Mouse (Mus musculus) liver, adult (tissue): ENCODE measurements at regions not wholly inside any gene's neighbourhood (a gene's known extent, or its start where the extent isn't known, plus 50 kb on each side); places are given as distances from the start of the nearest gene placed in this dataset.

Experiments used
- GATA4 ChIP-seq: IDR thresholded peaks from 2 replicates; pipeline ENCODE4 v1.6.1; 2014; ENCODE audit warnings: mild to moderate bottlenecking, low read length; ENCODE audit not compliant: insufficient replicate concordance

DNA sequence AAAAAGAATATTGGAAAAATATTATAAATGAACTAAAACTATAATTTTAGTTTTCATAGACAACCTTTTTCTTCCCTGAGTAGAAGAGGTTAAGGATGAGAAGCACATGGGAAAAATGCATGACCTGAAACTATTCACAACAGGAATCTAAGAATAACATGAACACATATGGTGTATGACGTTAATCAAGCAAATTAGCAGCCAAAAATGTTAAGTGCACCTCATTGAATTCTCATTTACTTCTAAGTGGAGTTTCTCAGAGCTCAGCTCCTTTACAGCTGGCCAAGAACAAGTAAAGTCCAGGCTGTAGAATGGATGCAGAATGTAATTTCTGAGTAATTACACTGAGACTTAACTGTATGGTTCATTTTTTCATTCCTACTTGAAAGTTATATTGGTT, 137.9 kb upstream of the Vegfc start:
- no peak for TF ChIP-seq GATA4

DNA sequence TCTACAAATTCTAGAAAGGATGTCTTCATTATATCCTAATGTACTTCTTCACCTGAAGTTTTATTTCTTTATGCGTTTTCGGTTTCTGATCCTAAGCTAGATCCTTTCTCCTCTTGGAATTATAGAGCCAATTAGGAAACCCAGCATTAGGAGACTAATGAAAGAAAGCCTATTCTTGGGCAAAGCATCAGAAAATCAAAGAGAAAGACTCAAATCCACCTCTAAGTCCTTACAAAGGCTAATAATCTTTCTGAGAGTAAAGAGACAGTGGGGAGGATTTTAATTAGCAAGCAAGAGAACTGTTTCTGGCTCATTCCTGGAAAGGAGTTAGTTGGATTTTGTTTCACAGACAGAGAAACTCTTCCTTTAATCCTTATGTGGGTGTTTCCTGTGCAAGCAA, 136.3 kb upstream of the Vegfc start:
- no peak for TF ChIP-seq GATA4

DNA sequence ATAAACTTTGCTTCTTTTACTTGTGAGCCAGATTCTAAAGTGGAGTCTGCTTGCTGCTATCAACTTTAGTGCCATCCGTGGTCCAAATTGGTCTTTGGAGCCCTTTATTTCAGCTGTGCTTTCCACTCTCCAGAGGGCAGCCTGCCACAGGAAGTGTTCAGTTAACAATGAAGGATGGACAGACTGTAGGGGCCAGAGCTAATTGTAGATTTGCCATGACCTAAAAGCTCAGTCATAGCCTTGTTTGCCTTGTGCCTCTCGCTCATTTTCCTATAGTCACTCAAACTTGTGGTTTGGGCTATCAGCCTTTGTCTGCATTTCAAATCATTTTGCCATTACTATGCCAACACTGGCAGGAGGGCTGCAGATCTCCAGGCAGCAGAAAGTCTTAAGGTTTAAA, 131.8 kb upstream of the Vegfc start:
- no peak for TF ChIP-seq GATA4

DNA sequence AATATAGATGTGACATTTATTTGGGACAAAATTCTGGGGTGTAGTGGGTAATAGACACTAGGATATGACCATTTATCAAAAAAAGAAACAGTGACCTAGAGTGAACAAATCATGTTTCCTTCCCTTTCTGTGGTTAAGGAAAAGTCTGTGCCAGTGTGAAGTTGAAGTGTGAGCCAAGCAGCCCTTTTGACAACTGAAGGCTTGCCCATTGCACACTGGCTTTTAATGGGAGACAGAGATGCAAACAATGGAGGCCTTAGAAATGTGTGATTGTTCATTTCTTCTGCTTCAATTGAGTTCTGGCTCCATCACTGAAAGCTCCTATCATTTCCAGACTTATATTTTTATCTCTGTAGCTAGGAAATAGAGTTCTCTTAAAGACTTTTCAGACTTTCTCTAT, 130.0 kb upstream of the Vegfc start:
- no peak for TF ChIP-seq GATA4

DNA sequence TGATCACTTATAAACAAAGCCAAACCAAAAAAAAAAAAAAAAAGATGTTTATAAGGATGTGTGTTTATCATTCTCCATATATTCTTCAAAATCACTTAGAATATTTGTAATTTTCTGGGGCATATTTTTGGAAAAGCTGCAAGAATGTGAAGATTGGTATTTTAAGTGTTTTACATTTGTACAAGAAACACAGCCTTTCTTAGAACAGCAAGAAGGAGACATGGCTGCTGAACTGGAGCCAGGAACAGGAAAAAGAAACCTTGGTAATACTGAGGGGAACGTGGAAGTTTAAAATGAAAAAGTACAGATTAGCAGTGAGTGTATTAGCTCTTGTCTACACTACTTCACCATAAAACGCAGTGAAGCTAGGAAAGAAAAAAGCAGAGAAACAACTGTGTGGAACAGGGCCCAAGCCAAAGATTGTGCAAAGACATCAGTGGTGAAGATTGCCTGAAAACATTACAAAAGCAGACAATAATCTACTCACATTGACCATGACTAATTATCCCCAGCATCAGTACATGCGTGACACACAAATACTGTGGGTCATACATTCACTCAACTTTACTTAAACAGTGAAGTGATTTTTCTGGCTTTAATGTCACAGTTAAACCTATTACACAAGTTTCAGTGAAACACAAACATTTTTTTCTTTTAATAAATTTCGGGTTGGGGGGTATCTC, 122.8 kb upstream of the Vegfc start:
- no peak for TF ChIP-seq GATA4

DNA sequence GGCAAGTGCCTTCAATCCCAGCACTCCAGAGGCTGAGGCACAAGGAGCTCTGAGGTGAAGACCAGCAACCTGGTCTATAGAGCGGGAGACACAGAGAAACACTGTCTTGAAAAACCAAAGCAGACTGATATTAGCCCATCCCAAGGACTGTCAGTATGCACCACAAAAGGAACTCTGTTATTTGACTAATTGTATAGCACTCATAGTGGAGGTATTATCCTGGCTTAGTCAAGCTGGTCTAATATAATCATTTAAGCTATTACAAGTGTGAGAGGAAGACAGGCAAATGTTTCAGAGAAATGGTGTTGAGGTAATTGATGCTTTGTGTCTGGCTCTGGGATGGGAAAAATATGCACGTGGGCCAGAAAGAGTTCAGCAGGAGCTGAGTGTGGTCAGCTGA, 121.3 kb upstream of the Vegfc start:
- TF ChIP-seq GATA4, result no peak

DNA sequence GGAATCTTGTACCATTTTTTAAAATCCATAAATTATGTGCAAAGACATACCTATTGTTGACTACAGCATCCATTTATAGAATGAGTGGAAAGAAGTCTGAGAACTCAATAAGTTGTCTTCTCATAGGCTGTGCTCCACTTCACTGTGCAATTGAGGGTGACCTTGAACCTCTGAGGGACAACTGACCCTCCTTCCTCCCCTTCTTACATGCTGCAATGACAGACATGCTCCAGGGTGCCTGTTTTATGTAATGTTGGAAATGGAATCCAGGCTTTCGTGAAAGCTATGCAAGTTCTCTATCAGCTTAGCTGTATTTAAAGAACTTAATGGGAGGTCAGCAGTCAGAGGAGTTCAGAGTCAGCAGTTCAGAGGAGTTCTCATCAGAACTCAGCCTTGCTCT, 118.9 kb upstream of the Vegfc start:
- no peak for TF ChIP-seq GATA4

DNA sequence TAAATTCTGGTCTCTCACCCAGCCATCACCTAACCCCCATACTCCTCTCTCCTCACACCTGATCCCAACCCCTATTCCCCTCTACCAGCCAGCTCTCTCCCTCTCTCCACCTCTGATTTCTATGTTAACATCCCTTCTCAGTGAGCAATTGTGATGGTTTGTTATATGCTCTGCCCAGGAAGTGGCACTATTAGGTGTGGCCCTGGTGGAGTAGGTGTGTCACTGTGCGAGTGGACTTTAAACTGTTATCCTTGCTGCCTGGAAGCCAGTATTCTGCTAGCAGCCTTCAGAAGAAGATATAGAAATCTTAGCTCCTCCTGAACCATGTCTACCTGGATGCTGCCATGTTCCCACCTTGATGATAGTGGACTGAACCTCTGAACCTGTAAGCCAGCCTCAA, 114.4 kb upstream of the Vegfc start:
- TF ChIP-seq GATA4, result no peak

DNA sequence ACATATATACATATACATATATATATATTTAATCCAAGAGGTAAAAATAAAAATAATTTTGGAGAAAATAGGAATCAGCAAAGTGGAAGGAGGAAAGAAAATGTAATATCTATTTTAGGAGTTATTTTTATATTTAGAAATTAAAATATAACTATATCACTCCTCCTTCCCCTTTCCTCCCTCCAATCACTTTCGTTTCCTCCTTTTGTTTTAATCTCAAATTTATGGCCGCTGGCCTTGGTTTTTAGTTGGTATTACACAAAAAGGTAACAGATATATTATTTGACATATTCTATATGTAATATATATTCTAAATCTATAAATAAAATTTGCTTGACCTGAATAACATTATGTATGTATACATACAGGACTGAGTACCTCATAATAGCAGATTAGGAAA, 93.1 kb upstream of the Vegfc start:
- no peak for TF ChIP-seq GATA4

DNA sequence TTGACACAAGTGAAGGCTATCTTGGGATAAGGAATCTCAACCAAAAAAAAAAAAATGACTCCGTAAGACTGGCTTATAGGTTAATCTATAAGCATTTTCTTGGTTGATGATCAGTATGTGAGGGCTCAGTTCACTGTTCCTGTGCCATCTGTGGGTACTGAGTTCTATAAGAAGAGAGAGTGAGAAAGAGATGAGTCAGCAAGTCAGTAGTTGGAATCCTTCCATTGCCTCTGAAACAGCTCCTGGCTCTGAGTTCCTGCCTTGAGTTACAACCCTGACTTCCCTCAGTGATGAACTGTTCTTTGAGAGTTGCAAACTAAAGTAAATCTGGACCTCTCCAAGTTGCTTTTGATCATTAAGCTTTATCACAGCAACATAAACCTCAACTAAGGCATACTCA, 91.7 kb upstream of the Vegfc start:
- TF ChIP-seq GATA4, result no peak

DNA sequence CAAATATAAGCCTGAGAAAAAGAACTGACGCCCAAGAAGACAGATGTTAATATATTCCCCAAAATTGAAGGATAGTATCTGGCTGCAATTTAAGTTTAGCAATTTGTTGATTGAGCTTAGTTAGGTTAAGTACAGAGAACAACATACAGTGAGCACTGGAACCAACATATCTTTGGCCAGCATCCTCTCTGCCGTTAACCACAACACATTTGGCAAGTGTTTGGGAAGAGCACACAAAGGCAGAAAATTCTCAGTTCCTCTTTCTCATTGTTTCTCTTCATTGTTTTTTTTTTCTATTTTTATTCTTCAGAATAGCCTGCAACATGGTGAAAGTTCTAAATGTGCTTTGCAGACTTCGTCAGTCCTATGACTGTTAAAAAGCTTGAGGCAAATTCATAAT, 83.2 kb upstream of the Vegfc start:
- no peak for TF ChIP-seq GATA4

DNA sequence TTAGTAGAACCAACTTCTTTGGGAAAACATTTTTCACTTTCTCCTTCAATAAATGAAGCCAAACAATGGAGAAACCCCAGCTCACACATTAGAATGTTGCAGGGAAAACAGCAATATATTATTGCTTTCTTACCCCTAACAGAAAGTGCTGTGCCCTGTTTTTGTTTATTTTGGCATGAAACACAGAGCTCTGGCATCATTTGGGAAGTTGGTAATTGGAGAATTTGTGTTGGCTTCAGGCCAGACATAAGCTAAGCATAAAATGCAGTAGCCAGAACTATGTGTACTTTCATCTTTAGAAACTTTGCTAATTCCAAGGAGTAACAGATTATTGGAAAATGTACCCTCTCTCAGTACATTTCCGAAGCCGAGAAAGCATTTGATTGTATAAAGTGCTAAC, 79.9 kb upstream of the Vegfc start:
- TF ChIP-seq GATA4, result no peak

DNA sequence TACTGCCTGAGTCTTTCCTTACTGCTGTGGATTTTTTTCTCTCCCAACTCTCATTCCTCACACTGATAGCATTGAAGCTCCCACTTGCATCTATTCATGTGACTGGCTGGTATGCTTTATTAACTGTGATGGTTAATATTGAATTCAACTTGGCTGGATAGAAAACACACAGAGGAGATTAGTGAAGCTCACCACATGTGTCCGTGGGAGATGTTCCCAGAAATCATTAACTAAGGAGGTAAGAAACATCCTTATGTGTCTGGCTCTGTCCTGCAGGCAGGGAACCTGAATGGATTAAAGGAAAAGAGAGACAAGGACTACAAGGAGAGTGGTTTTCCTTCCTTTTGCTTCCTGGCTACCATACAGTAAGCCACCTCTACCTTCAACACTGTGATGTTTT, 74.5 kb upstream of the Vegfc start:
- TF ChIP-seq GATA4, result no peak

DNA sequence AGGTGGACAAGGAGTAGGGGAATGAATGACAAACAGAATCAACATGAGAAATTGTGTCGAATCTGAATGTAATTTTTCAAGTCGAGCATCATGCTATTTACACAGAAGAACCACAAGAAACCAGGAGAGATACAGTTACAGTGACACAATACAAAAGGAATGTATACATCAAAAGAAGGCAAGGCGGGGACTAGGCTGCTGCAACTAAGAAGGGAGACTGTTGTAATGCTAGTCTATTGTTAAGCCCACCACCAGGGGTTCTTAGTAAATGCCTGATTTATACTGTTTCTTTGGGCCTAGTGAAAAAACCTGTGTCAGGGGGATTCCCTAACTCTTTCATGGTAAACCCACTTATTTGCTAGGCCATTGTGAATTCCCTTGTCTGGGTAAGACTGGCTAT, 63.3 kb upstream of the Vegfc start:
- TF ChIP-seq GATA4, result no peak

DNA sequence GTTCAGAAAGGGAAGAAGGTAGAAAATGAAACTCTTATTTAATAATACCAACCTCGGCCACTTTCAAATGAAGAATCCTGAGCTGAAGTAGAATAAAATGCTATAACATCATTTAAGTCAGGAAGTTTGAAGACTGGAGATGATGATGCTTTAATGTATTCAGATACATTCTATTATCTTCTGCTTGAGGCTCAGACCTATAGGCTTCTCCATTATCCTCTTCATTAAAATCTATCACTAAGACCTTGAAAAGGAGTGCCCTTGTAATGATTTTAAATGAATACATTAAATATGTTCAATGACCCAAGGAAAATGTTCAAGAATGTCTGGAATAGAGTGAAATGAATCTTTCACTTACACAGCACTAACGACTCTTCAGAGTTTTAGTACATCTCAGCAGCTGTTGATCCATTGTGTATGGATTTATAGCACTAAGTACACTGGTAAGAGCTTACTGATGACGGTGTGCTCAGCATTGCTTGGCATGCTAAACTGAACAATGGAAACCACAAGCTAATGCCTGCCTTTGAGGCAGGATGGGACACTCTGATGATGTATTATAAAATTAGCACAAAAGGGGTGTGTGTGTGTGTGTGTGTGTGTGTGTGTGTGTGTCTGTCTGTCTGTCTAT, 58.8 kb upstream of the Vegfc start:
- TF ChIP-seq GATA4, result no peak
